ENCODE assay signal across 9 mouse cellular contexts in genomic region chr3:94362138-94362537, GRCm38 (mm10). TPM values are rescaled to one million over a fixed set of nuclear protein-coding genes. Genes with fewer than 3 reads are reported as not detected.
A peak's percentile ranks its signal among the peaks of the same experiment; 100 is the strongest.
DNase-seq lines count a peak whose midpoint lies in the region; ATAC-seq and TF ChIP-seq lines count a peak whose summit lies in the region.
"Had no signal": no experiment of that assay in that cellular context is flagged by ENCODE, and none has a peak within 500 bp of the region (broad histone marks: within the 10 kb centered on the region; RNA-seq: fewer than 3 reads in every experiment).

Gene C2cd4d, plus strand, starts transcription at chr3:94362438.

- no peak for ATAC-seq in heart, embryonic 13.5 days (ENCODE audit: extremely low read depth, insufficient number of reproducible peaks, low FRiP score, low TSS enrichment)
- ATAC-seq in hindbrain, embryonic 14.5 days (ENCODE audit: low FRiP score), result no peak
- no peak for ATAC-seq in midbrain, embryonic 12.5 days (ENCODE audit: low FRiP score, low read depth)
- no peak for ATAC-seq in activated CD4-positive, CD25-positive, alpha-beta regulatory T cell, adult 4 months
- no peak for ATAC-seq in frontal cortex, adult (ENCODE audit: low TSS enrichment)

- 0 out of 2 replicates have a peak within 1 kb of the TSS, but pooled peaks have one; percentile 20 for H3K27ac ChIP-seq in heart, embryonic 13.5 days (replicated peaks)
- H3K27ac ChIP-seq in cortical plate, adult 2 months (ENCODE audit: insufficient read depth, low read length), result no peak within 1 kb of the TSS
- no peak within 1 kb of the TSS for H3K27ac ChIP-seq in hindbrain, embryonic 14.5 days
- no peak within 1 kb of the TSS for H3K27ac ChIP-seq in midbrain, embryonic 12.5 days (replicated peaks)

- TF ChIP-seq POLR2A in cortical plate, adult 2 months (IDR thresholded peaks at IDR 0.05; ENCODE audit: extremely low read depth, insufficient read depth, low read length), result no peak

- peak within 1 kb of the TSS; percentile 84 for H3K9ac ChIP-seq in heart, embryonic 13.5 days
- H3K9ac ChIP-seq in hindbrain, embryonic 14.5 days, result peak within 1 kb of the TSS; percentile 87
- H3K9ac ChIP-seq in midbrain, embryonic 12.5 days (replicated peaks), result peak within 1 kb of the TSS; percentile 80

- peak within 1 kb of the TSS; percentile 96 for H3K4me2 ChIP-seq in heart, embryonic 13.5 days
- peak within 1 kb of the TSS; percentile 94 for H3K4me2 ChIP-seq in hindbrain, embryonic 14.5 days (replicated peaks)
- H3K4me2 ChIP-seq in midbrain, embryonic 12.5 days (replicated peaks), result peak within 1 kb of the TSS; percentile 90

- TF ChIP-seq CTCF in cortical plate, adult 2 months (IDR thresholded peaks at IDR 0.05; ENCODE audit: extremely low read depth, insufficient read depth, low read length), result no peak

- peaks cover 67% of the 10 kb centered on the region for H3K27me3 ChIP-seq in heart, embryonic 13.5 days (replicated peaks)
- H3K27me3 ChIP-seq in hindbrain, embryonic 14.5 days (ENCODE audit: control insufficient read depth, insufficient read depth, low read length), result 0 out of 2 replicates have a peak, but pooled peaks cover 4% of the 10 kb centered on the region
- H3K27me3 ChIP-seq in midbrain, embryonic 12.5 days, result peaks cover 48% of the 10 kb centered on the region

- no peaks in the 10 kb centered on the region for H3K36me3 ChIP-seq in heart, embryonic 13.5 days
- no peaks in the 10 kb centered on the region for H3K36me3 ChIP-seq in hindbrain, embryonic 14.5 days (replicated peaks; ENCODE audit: control insufficient read depth, insufficient read depth)
- H3K36me3 ChIP-seq in midbrain, embryonic 12.5 days, result no peaks in the 10 kb centered on the region

- H3K9me3 ChIP-seq in heart, embryonic 13.5 days, result peaks cover 4% of the 10 kb centered on the region; the same call in 1 of the 2 replicates
- no peaks in the 10 kb centered on the region for H3K9me3 ChIP-seq in hindbrain, embryonic 14.5 days (ENCODE audit: control insufficient read depth, low read length)
- H3K9me3 ChIP-seq in midbrain, embryonic 12.5 days, result no peaks in the 10 kb centered on the region

- peak within 1 kb of the TSS; percentile 65 for H3K4me3 ChIP-seq in heart, embryonic 13.5 days
- peak within 1 kb of the TSS; percentile 36; the same call in 1 of the 2 replicates for H3K4me3 ChIP-seq in cortical plate, adult 2 months (ENCODE audit: insufficient read depth, low read length)
- H3K4me3 ChIP-seq in hindbrain, embryonic 14.5 days (replicated peaks; ENCODE audit: low read length), result peak within 1 kb of the TSS; percentile 60
- H3K4me3 ChIP-seq in midbrain, embryonic 12.5 days, result peak within 1 kb of the TSS; percentile 53

- no peak for DNase-seq in heart, adult 18-20 months
- DNase-seq in hindbrain, embryonic 14.5 days (ENCODE audit: low spot score), result peak; percentile 26
- no peak for DNase-seq in adrenal gland, postnatal 36 days

- H3K4me1 ChIP-seq in heart, embryonic 13.5 days, result peaks cover 5% of the 10 kb centered on the region
- no peaks in the 10 kb centered on the region for H3K4me1 ChIP-seq in cortical plate, adult 2 months (ENCODE audit: control insufficient read depth, insufficient read depth, low read length)
- peaks cover 4% of the 10 kb centered on the region; the same call in 1 of the 2 replicates for H3K4me1 ChIP-seq in hindbrain, embryonic 14.5 days (replicated peaks; ENCODE audit: control insufficient read depth, insufficient read depth, low read length)
- H3K4me1 ChIP-seq in midbrain, embryonic 12.5 days, result peaks cover 11% of the 10 kb centered on the region; the same call in 1 of the 2 replicates

- WGBS in heart, embryonic 13.5 days, result 55% methylated on average over 7 of the region's 7 CpGs
- 28% methylated on average over 7 of the region's 7 CpGs for WGBS in hindbrain, embryonic 14.5 days
- WGBS in midbrain, embryonic 12.5 days, result 32% methylated on average over 7 of the region's 7 CpGs

RNA-seq across cellular contexts. Expression of gene C2cd4d, which starts in this region (rescaled TPM):
- polyA plus RNA-seq in heart, embryonic 13.5 days (2015; fragmentation: Nextera tagmentation; extraction: Ambion mirVana), result 0.31 and 0.52 TPM in 2 replicates
- under 1 TPM; 0.20 to 0.21 TPM for total RNA-seq in heart, adult 18-20 months (2021)
- 0.61 and 0.70 TPM in 2 replicates for polyA plus RNA-seq in cortical plate, adult 2 months (2012; rRNA removed)
- polyA plus RNA-seq in hindbrain, embryonic 14.5 days (2014; fragmentation: Nextera tagmentation; extraction: Ambion mirVana), result 2.6 and 4.1 TPM in 2 replicates
- 1.9 and 3.3 TPM in 2 replicates for polyA plus RNA-seq in midbrain, embryonic 12.5 days (2016; fragmentation: Nextera tagmentation; extraction: Ambion mirVana)
- polyA plus RNA-seq in activated CD4-positive, CD25-positive, alpha-beta regulatory T cell, adult 4 months (2017; shearing (Covaris generic)), result not detected
- total RNA-seq in adrenal gland, postnatal 36 days (2021), result under 1 TPM; 0.36 to 0.40 TPM
- total RNA-seq: megakaryocyte-erythroid progenitor cell, adult 5-6 weeks had no signal
